Mouse (Mus musculus): ENCODE measurements around the gene Srsf3. TPM values are rescaled to one million over a fixed set of nuclear protein-coding genes. Genes with fewer than 3 reads are reported as not detected.

Srsf3 gene
- polyA plus RNA-seq, 1 experiment = 330 TPM

DNA sequence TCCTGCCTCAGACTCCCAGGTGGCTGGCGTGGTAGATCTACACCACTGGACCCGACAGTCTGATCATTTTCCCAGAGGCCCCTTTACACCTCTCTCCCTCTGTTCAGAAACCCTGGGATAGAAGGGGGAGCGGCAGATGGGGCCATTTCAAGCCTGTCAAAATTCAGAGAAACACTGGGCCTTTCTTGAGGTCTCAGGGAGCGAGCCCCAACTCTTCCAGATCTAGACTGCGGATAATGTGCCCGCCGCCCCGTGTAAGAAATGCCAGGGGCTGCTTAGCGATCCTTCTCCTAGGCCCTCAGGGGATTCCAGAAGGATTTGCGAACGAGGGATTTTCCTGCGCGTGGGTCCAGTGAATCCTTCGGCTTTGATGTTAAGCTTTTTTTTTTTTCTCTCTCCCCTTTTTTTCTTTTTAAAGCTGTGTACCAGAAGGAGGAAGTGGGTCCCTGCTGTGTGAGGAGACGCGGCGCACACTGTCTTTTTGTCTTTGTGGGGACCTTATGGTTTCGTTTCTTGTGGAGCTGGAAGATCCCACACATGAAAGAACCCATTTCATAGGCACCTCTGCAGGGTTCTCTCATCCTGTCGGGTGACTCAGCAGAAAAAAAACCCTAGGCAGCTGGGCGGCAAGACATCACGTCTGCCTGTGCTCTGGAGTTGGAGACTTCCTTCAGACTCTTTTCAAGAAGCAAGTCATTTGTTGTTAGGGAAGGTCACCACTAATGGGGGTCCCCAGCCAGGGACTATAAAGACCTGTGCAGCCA is 49.4 kb downstream of the Srsf3 start:
- peak; percentile 69 for DNase-seq (ENCODE audit: low read depth)
- TF ChIP-seq CTCF (IDR thresholded peaks at IDR 0.05; ENCODE audit: borderline replicate concordance, extremely low read depth, insufficient read depth, insufficient read length) = no peak
- no peak for TF ChIP-seq POLR2A (IDR thresholded peaks at IDR 0.05; ENCODE audit: borderline replicate concordance, extremely low read depth, insufficient read depth, insufficient read length, poor library complexity, severe bottlenecking)

DNA sequence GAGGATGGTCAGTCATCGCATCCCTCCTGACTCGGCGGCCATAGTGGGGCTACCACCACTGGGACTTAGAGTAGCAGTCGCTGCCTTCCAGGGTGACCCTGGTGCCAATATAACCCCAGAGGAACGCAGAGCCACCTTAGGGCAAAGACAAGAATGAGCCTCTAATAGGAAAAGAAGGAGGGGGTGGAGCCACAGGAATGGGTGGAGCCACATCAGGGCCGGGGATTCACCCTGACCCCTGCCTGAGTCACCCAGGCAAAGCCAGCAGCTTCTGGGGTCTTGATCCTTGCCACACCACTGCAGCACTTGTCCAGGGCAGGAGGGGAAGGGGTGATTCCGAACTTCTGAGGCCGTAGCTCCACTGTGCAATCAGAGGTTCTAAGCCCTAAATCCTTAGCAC is 51.2 kb downstream of the Srsf3 start:
- DNase-seq (ENCODE audit: low read depth) = no peak
- TF ChIP-seq CTCF (IDR thresholded peaks at IDR 0.05; ENCODE audit: borderline replicate concordance, extremely low read depth, insufficient read depth, insufficient read length) (no peak), POLR2A (IDR thresholded peaks at IDR 0.05; ENCODE audit: borderline replicate concordance, extremely low read depth, insufficient read depth, insufficient read length, poor library complexity, severe bottlenecking) (no peak)

DNA sequence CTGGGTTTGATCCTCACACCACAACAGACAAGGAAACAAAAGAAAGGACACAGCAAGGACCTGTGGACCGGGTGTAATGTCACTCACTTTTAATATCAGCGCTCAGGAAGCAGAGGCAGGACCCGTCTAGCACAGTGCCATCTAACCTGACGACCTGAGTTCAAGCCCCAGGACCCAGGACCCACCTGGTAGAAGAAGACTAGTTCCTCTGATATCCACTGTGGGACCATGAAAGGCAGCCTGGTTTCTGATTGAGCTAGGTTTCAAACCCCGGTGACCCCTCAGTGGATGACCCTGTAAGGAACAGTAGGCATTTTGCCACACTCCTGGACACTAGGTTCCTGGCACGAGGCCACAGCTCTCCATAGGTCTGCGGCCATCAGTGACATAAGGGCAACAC is 52.2 kb downstream of the Srsf3 start:
- DNase-seq (ENCODE audit: low read depth) = no peak
- TF ChIP-seq POLR2A (IDR thresholded peaks at IDR 0.05; ENCODE audit: borderline replicate concordance, extremely low read depth, insufficient read depth, insufficient read length, poor library complexity, severe bottlenecking) (no peak), CTCF (IDR thresholded peaks at IDR 0.05; ENCODE audit: borderline replicate concordance, extremely low read depth, insufficient read depth, insufficient read length) (no peak)

DNA sequence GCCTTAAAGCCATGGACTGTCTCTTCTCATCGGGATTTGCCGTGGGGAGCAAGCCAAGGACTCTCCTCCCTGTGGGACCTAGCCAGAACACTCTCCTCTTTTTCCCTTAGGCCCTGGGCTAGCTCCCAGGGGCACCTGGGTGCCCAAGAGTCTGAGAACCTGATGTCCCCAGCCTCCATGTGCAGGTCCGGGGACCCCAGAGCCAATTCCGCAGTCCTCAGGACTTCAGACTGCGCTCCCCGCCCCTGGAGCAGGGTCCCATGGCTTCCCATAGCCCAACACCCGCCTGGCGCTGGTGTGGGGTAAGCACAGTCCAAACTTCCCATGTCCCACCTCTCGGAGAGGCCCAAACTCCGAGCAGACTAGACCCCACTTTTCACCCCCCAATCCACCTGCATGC is 52.8 kb downstream of the Srsf3 start:
- no peak for DNase-seq (ENCODE audit: low read depth)
- TF ChIP-seq CTCF (IDR thresholded peaks at IDR 0.05; ENCODE audit: borderline replicate concordance, extremely low read depth, insufficient read depth, insufficient read length) (no peak), POLR2A (IDR thresholded peaks at IDR 0.05; ENCODE audit: borderline replicate concordance, extremely low read depth, insufficient read depth, insufficient read length, poor library complexity, severe bottlenecking) (no peak)

DNA sequence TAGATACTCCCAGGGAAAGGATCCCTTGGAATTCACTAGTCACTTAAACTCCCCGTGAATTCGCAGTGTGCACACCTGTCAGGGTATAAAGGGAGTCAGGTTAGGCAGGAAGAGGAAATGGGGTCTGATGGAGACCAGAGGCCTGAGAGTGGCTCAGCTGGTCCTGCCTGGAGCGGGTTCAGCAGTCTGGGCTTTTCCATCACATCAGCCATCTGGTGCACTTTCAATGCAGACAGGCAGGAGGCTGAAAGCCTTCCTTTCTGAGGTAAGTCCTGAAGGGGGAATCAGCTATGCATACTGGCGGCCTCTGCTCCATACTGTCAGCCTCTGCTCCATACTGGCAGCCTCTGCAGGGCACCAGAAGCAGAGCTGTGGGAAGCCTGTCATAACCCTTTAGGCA is 54.5 kb downstream of the Srsf3 start:
- TF ChIP-seq CTCF (IDR thresholded peaks at IDR 0.05; ENCODE audit: borderline replicate concordance, extremely low read depth, insufficient read depth, insufficient read length) (no peak), POLR2A (IDR thresholded peaks at IDR 0.05; ENCODE audit: borderline replicate concordance, extremely low read depth, insufficient read depth, insufficient read length, poor library complexity, severe bottlenecking) (no peak)
- DNase-seq (ENCODE audit: low read depth) = no peak

DNA sequence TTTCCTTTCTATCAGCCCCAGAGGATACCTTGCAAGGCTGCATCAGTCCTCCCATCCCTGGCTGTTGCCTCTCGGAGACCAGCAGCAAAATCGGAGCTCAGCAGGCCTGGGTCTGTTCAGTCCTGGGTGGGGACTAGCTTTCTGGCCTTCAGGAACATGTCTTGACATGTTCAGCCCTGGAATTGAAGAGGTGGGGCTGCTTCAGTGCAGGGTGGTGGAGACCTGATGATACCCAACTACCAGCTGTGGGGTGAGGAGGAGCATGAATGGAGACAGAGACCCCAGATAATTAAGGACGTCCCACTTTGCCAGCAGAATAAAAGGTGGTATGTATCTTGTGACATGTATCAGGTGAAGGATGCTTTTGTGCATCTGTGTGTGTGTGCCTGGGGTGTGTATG is 58.3 kb downstream of the Srsf3 start, which contains the start of gene Cdkn1a:
Gene Cdkn1a (plus strand): TSS at position 201 of the 400 bp plus-strand sequence.
- TF ChIP-seq CTCF (IDR thresholded peaks at IDR 0.05; ENCODE audit: borderline replicate concordance, extremely low read depth, insufficient read depth, insufficient read length) = no peak
- TF ChIP-seq POLR2A (IDR thresholded peaks at IDR 0.05; ENCODE audit: borderline replicate concordance, extremely low read depth, insufficient read depth, insufficient read length, poor library complexity, severe bottlenecking) = no peak
- no peak for DNase-seq (ENCODE audit: low read depth)

DNA sequence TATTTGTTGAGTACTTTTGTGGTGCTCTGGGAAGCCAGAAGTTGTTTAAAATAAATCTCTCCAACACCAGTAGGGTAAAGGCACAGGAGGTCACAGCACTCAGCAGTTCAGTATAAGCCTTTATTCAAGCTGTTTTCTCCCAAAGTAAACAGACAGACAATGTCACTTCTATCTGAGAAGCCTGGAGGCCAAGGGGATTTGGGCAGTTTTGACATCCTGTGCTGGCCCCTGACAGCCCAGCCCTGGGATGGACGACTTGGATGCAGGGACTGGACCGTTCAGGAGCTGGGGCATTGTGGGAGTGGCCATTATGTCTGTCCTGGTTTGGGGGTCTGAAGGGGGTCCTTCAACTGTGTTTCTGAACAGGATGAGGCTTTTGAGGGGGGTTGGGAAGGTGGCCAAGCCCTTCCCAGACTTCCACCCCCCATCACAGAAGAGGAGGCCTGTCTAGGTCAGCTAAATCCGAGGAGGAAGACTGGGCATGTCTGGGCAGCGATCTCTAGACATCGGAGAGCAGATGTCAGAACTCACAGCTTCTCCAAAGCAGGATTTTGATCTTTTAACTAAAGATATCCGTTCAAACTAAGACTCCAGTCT is 59.0 kb downstream of the Srsf3 start:
- DNase-seq (ENCODE audit: low read depth) = no peak
- no peak for TF ChIP-seq CTCF (IDR thresholded peaks at IDR 0.05; ENCODE audit: borderline replicate concordance, extremely low read depth, insufficient read depth, insufficient read length)
- TF ChIP-seq POLR2A (IDR thresholded peaks at IDR 0.05; ENCODE audit: borderline replicate concordance, extremely low read depth, insufficient read depth, insufficient read length, poor library complexity, severe bottlenecking) = no peak

DNA sequence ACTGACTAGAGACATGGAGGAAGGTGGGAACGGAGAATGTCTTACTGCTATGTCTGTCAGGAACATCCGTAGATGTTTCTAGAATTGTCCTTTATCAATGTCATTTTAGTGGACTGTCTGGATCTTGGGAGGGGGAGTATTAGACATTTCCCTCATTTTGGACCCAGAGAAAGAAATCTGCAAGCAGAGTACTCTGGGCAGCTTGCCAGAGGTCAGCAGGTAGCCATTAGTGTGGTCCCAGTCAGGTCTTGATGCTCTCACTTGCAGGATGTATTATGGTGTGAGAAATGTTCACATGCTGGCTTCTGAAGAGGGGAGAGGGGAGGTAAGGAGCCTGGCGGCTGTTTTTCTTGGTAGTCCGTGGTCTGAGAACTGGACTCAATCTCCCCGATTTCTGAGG is 60.1 kb downstream of the Srsf3 start:
- DNase-seq (ENCODE audit: low read depth) = peak; percentile 8

More for the DNA sequence above, 60.1 kb downstream of the Srsf3 start:
- TF ChIP-seq CTCF (IDR thresholded peaks at IDR 0.05; ENCODE audit: borderline replicate concordance, extremely low read depth, insufficient read depth, insufficient read length) (no peak), POLR2A (IDR thresholded peaks at IDR 0.05; ENCODE audit: borderline replicate concordance, extremely low read depth, insufficient read depth, insufficient read length, poor library complexity, severe bottlenecking) (no peak)

Other genes with a start within 250 kb of the Srsf3 start
- gene Brpf3, start 231.5 kb upstream of the Srsf3 start, polyA plus RNA-seq (2012; rRNA removed) = 46.1 and 47.5 TPM in 2 replicates
- 0.23 TPM in 1 of 2 replicates, not detected in the other for gene Pnpla1, start 174.2 kb upstream of the Srsf3 start, polyA plus RNA-seq (2012; rRNA removed)
- gene 4930539E08Rik, start 117.3 kb upstream of the Srsf3 start, polyA plus RNA-seq (2012; rRNA removed) = 0.69 and 0.98 TPM in 2 replicates
- not detected in 2 replicates for gene Pxt1, start 88.8 kb upstream of the Srsf3 start, polyA plus RNA-seq (2012; rRNA removed)
- 73.1 and 75.8 TPM in 2 replicates for gene Kctd20, start 80.7 kb upstream of the Srsf3 start, polyA plus RNA-seq (2012; rRNA removed)
- gene Stk38, start 24.6 kb upstream of the Srsf3 start, polyA plus RNA-seq (2012; rRNA removed) = 107 and 125 TPM in 2 replicates
- gene Cdkn1a, start 58.3 kb downstream of the Srsf3 start, polyA plus RNA-seq (2012; rRNA removed) = 23.9 and 28.9 TPM in 2 replicates
- gene Rab44, start 81.5 kb downstream of the Srsf3 start, polyA plus RNA-seq (2012; rRNA removed) = 0.23 and 0.49 TPM in 2 replicates
- gene Cpne5, start 205.5 kb downstream of the Srsf3 start, polyA plus RNA-seq (2012; rRNA removed) = 29.4 and 37.8 TPM in 2 replicates
- 66.6 and 73.3 TPM in 2 replicates for gene Ppil1, start 231.6 kb downstream of the Srsf3 start, polyA plus RNA-seq (2012; rRNA removed)
- 80.8 and 84.9 TPM in 2 replicates for gene BC004004, start 236.2 kb downstream of the Srsf3 start, polyA plus RNA-seq (2012; rRNA removed)

Data from brain, embryonic 14.5 days (tissue).